Mouse (Mus musculus): ENCODE measurements around the gene Miox.

The Miox gene

GRCm38 (mm10) chr15:89334271-89334670 lies at the start of gene Miox:
Gene Miox (plus strand): TSS chr15:89334398.
- Histone ChIP-seq H3K27me3 (ENCODE audit: insufficient read depth, low read length) (peaks cover 20% of the 10 kb centered on the region), H3K36me3 (ENCODE audit: insufficient read depth, low read length) (no peaks in the 10 kb centered on the region), H3K9me3 (ENCODE audit: low read length) (peaks cover 20% of the 10 kb centered on the region), H3K4me3 (replicated peaks; ENCODE audit: low read length) (peak within 1 kb of the TSS; percentile 71), H3K4me1 (replicated peaks; ENCODE audit: low read depth, low read length) (peaks cover 19% of the 10 kb centered on the region)
- TF ChIP-seq POU5F1 (IDR thresholded peaks at IDR 0.05; ENCODE audit: borderline replicate concordance, low read length) = no peak
- TF ChIP-seq CTCF (conservative IDR thresholded peaks at IDR 0.05; ENCODE audit: low read length) = no peak
- TF ChIP-seq NANOG (IDR thresholded peaks at IDR 0.05; ENCODE audit: borderline replicate concordance, low read length) = no peak

DNA sequence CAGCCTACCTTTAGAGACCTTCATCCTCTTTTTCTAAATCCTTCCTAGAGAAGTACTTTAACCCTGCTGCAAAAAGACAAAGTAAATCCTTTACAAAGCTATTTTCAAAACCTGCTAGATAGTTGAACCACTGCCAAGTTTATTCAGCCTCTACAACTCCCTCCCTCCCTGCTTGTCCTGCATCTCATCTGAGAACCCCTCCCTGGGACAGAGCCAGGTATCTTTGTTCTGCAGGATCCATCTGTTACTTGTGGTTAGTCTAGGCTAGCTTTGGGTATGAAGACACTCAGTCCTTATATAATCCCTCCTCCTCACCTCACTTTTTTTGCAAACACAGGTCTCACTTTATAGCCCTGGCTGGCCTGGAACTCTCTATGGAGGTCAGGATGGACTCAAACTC lies 49.2 kb upstream of the Miox start:
- H3K36me3 ChIP-seq (ENCODE audit: insufficient read depth, low read length) = peaks cover 94% of the 10 kb centered on the region
- TF ChIP-seq CTCF (conservative IDR thresholded peaks at IDR 0.05; ENCODE audit: low read length) (no peak), POU5F1 (IDR thresholded peaks at IDR 0.05; ENCODE audit: borderline replicate concordance, low read length) (no peak), NANOG (IDR thresholded peaks at IDR 0.05; ENCODE audit: borderline replicate concordance, low read length) (no peak)
- H3K9me3 ChIP-seq (ENCODE audit: low read length) = no peaks in the 10 kb centered on the region

DNA sequence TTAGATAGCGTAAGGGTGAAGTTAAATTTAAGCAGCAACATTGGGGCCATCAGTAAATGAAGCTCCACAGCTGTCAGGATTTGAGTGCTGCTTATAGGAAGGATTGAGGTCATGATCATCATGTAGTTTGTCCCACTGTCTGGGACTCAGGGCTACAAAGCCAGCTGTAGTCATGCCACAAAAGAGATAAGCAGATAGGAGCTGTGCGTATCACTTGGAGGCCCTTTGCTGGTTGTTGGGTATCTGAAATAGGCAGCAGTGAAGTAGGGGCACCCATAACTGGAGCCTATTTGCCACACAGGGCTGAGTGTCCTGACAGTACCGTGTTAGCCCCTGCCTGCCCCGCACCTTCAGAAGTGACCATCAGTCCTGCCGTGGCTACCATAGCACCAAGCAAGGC lies 48.7 kb upstream of the Miox start:
- no peak for TF ChIP-seq CTCF (conservative IDR thresholded peaks at IDR 0.05; ENCODE audit: low read length)
- TF ChIP-seq POU5F1 (IDR thresholded peaks at IDR 0.05; ENCODE audit: borderline replicate concordance, low read length) = no peak
- TF ChIP-seq NANOG (IDR thresholded peaks at IDR 0.05; ENCODE audit: borderline replicate concordance, low read length) = no peak
- Histone ChIP-seq H3K4me3 (replicated peaks; ENCODE audit: low read length) (no peak overlapping the region), H3K27me3 (ENCODE audit: insufficient read depth, low read length) (no peaks in the 10 kb centered on the region), H3K4me1 (replicated peaks; ENCODE audit: low read depth, low read length) (peaks cover 17% of the 10 kb centered on the region), H3K9me3 (ENCODE audit: low read length) (no peaks in the 10 kb centered on the region), H3K36me3 (ENCODE audit: insufficient read depth, low read length) (peaks cover 94% of the 10 kb centered on the region)

More for the DNA sequence above, 49.2 kb upstream of the Miox start:
- H3K4me1 ChIP-seq (replicated peaks; ENCODE audit: low read depth, low read length) = peaks cover 17% of the 10 kb centered on the region
- H3K4me3 ChIP-seq (replicated peaks; ENCODE audit: low read length) = no peak overlapping the region
- no peaks in the 10 kb centered on the region for H3K27me3 ChIP-seq (ENCODE audit: insufficient read depth, low read length)

DNA sequence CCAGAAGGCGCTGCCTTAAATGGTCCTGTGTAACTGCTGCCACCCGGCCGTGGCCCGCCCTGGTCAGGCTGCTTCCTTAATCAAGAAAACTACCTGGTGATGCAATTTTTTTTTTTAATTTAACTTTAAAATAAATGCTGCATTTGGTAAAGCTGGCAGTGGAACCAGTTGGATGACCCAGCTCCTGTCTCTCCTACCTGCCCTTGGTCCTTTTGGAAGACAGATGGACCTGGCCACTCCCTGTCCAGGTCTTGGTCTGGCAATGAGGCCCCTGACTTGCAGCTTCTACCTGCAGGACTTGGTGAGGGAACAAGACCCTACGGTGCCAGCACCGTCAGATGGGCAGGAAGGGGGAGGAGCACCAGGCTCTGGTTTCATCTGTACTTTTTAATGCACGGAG lies 48.1 kb upstream of the Miox start:
- Histone ChIP-seq H3K27me3 (ENCODE audit: insufficient read depth, low read length) (no peaks in the 10 kb centered on the region), H3K4me3 (replicated peaks; ENCODE audit: low read length) (no peak overlapping the region), H3K36me3 (ENCODE audit: insufficient read depth, low read length) (peaks cover 94% of the 10 kb centered on the region), H3K9me3 (ENCODE audit: low read length) (no peaks in the 10 kb centered on the region), H3K4me1 (replicated peaks; ENCODE audit: low read depth, low read length) (peaks cover 17% of the 10 kb centered on the region)
- TF ChIP-seq NANOG (IDR thresholded peaks at IDR 0.05; ENCODE audit: borderline replicate concordance, low read length) (no peak), CTCF (conservative IDR thresholded peaks at IDR 0.05; ENCODE audit: low read length) (no peak), POU5F1 (IDR thresholded peaks at IDR 0.05; ENCODE audit: borderline replicate concordance, low read length) (no peak)

DNA sequence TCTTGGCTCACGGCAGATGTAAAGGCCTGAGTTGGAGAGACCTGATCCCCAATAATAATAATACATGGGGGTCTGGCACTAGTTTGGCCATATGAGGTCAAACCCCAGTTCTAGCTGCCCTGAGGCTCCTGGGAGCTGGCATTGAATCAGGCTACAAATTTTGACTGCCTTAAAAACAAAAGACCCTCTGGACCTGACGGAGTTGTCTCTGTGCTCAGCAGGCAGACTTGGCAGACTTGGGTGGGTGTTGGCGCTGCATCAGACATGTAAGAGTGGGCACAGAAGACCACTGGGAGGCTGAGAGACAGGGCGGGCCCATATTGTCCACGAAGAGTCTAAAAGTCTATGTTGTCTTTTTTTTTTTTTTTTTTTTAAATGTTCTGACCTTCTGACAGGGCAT lies 47.6 kb upstream of the Miox start:
- no peaks in the 10 kb centered on the region for H3K9me3 ChIP-seq (ENCODE audit: low read length)
- peaks cover 17% of the 10 kb centered on the region for H3K4me1 ChIP-seq (replicated peaks; ENCODE audit: low read depth, low read length)
- H3K4me3 ChIP-seq (replicated peaks; ENCODE audit: low read length) = no peak overlapping the region
- no peaks in the 10 kb centered on the region for H3K27me3 ChIP-seq (ENCODE audit: insufficient read depth, low read length)
- TF ChIP-seq POU5F1 (IDR thresholded peaks at IDR 0.05; ENCODE audit: borderline replicate concordance, low read length) (no peak), NANOG (IDR thresholded peaks at IDR 0.05; ENCODE audit: borderline replicate concordance, low read length) (no peak), CTCF (conservative IDR thresholded peaks at IDR 0.05; ENCODE audit: low read length) (no peak)
- peaks cover 93% of the 10 kb centered on the region for H3K36me3 ChIP-seq (ENCODE audit: insufficient read depth, low read length)

DNA sequence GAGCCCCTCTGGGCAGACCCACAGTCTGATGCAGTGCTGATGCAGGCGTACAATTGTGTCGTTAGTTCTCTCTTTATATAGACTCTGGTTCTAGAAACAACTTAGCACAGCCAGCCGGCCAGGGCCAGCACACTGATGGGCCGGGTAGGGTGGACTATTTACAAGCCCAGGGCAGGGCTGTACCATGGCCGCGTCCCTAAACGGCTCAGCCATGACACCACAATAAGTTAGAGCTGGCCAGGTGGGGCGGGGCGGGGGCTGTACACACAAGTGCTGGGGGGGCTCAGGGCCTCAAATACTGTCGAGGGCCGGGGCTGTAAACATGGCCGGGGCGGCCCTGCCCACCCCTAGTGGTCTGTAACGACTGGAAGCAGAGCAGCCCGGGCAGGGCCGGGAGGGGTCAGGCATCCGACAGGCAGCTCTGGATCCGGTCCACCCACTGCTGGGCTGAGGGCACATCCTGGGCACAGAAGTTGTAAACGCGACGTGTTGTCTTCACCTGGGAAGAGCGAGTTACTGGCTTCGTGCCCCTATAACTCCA lies 45.9 kb upstream of the Miox start:
- Histone ChIP-seq H3K27me3 (ENCODE audit: insufficient read depth, low read length) (no peaks in the 10 kb centered on the region), H3K9me3 (ENCODE audit: low read length) (no peaks in the 10 kb centered on the region), H3K36me3 (ENCODE audit: insufficient read depth, low read length) (peaks cover 97% of the 10 kb centered on the region), H3K4me3 (replicated peaks; ENCODE audit: low read length) (no peak overlapping the region), H3K4me1 (replicated peaks; ENCODE audit: low read depth, low read length) (peaks cover 5% of the 10 kb centered on the region)
- TF ChIP-seq CTCF (conservative IDR thresholded peaks at IDR 0.05; ENCODE audit: low read length) = no peak
- TF ChIP-seq NANOG (IDR thresholded peaks at IDR 0.05; ENCODE audit: borderline replicate concordance, low read length) = no peak
- TF ChIP-seq POU5F1 (IDR thresholded peaks at IDR 0.05; ENCODE audit: borderline replicate concordance, low read length) = no peak

DNA sequence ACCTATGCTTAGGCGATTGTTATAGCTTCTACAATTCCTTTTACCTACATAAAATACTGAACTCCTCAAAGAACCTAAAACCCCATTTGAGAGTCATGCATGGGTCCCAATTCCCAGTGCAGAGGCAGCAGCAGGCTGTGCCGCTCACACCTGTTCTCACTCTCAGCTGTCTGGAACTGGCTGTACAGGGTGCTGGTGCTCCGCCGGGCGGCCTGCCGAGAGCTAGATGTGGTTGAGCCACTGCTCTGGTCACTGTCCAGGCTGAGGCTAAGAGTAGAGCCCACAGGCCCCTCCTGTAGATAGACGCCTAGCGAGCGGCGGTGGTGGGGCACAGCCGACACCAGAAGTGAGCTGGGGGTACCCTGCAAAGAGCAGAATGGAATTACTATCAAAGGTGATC lies 44.7 kb upstream of the Miox start:
- Histone ChIP-seq H3K4me1 (replicated peaks; ENCODE audit: low read depth, low read length) (peaks cover 5% of the 10 kb centered on the region), H3K36me3 (ENCODE audit: insufficient read depth, low read length) (peaks cover 97% of the 10 kb centered on the region), H3K27me3 (ENCODE audit: insufficient read depth, low read length) (no peaks in the 10 kb centered on the region), H3K9me3 (ENCODE audit: low read length) (no peaks in the 10 kb centered on the region), H3K4me3 (replicated peaks; ENCODE audit: low read length) (peak overlapping the region; percentile 35; the same call in 1 of the 2 replicates)
- no peak for TF ChIP-seq NANOG (IDR thresholded peaks at IDR 0.05; ENCODE audit: borderline replicate concordance, low read length)
- TF ChIP-seq POU5F1 (IDR thresholded peaks at IDR 0.05; ENCODE audit: borderline replicate concordance, low read length) = no peak
- no peak for TF ChIP-seq CTCF (conservative IDR thresholded peaks at IDR 0.05; ENCODE audit: low read length)

- Histone ChIP-seq H3K9me3 (ENCODE audit: low read length) (no peaks in the 10 kb centered on the region), H3K27me3 (ENCODE audit: insufficient read depth, low read length) (no peaks in the 10 kb centered on the region), H3K36me3 (ENCODE audit: insufficient read depth, low read length) (peaks cover 98% of the 10 kb centered on the region), H3K4me3 (replicated peaks; ENCODE audit: low read length) (no peak overlapping the region), H3K4me1 (replicated peaks; ENCODE audit: low read depth, low read length) (peaks cover 5% of the 10 kb centered on the region)
- TF ChIP-seq POU5F1 (IDR thresholded peaks at IDR 0.05; ENCODE audit: borderline replicate concordance, low read length) (no peak), NANOG (IDR thresholded peaks at IDR 0.05; ENCODE audit: borderline replicate concordance, low read length) (no peak)
These were observed 42.7 kb upstream of the Miox start for GRCm38 (mm10) chr15:89291521-89291920.

DNA sequence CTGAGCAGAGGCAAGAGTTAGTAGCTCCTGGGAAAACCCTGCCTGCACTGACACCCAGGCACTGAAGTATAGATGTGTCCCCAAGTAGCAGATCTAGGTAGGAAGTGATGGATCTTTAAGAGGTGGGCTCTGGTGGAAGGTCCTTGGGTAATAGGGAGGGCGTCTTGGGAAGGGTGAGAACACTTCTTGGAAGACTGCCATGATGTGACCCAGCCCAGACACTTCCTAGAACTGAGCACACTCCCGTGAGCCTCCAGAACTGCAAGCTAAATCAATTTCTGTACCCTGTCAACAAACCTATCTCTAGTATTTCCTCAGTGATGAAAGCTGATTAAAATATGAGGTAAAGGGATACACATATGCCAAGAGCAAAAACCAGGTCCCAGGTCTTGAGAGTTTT lies 41.4 kb upstream of the Miox start:
- Histone ChIP-seq H3K27me3 (ENCODE audit: insufficient read depth, low read length) (no peaks in the 10 kb centered on the region), H3K36me3 (ENCODE audit: insufficient read depth, low read length) (peaks cover 98% of the 10 kb centered on the region), H3K9me3 (ENCODE audit: low read length) (no peaks in the 10 kb centered on the region), H3K4me3 (replicated peaks; ENCODE audit: low read length) (no peak overlapping the region), H3K4me1 (replicated peaks; ENCODE audit: low read depth, low read length) (peaks cover 5% of the 10 kb centered on the region)
- TF ChIP-seq CTCF (conservative IDR thresholded peaks at IDR 0.05; ENCODE audit: low read length) (no peak), POU5F1 (IDR thresholded peaks at IDR 0.05; ENCODE audit: borderline replicate concordance, low read length) (no peak), NANOG (IDR thresholded peaks at IDR 0.05; ENCODE audit: borderline replicate concordance, low read length) (no peak)

All from E14TG2a.4 (cell line).